Mouse (Mus musculus): ENCODE results near the gene Gcnt1. TPM values are rescaled to one million over a fixed set of nuclear protein-coding genes. Genes with fewer than 3 reads are reported as not detected.

Gene Gcnt1
- total RNA-seq (2021) = 10 to 100 TPM; 10.8 to 12.1 TPM
- 1.1 and 2.2 TPM in 2 replicates for polyA plus RNA-seq (2012; rRNA removed)
- long read RNA-seq, full-length matches to known transcripts = 5 of 6 reads
- long read RNA-seq, partial matches to known transcripts = 1 of 6 reads
- long read RNA-seq, other reads (novel, unspliced or antisense) = 0 of 6 reads

- intact Hi-C loops (cut with DNase I) = no loop called here
- Histone ChIP-seq H3K27ac (no peak within 1 kb of the TSS), H3K79me2 (replicated peaks; ENCODE audit: control insufficient read depth, insufficient read depth, low read length) (no peaks in the 10 kb centered on the region), H3K4me1 (ENCODE audit: control insufficient read depth, insufficient read depth, low read length) (no peaks in the 10 kb centered on the region), H3K36me3 (ENCODE audit: control insufficient read depth, insufficient read depth, low read length) (no peaks in the 10 kb centered on the region), H3K27me3 (ENCODE audit: control insufficient read depth, insufficient read depth, low read length) (no peaks in the 10 kb centered on the region), H3K4me3 (no peak within 1 kb of the TSS), H3K9ac (ENCODE audit: low read depth, low read length) (no peak within 1 kb of the TSS)
- WGBS = 82% methylated on average over 3 of the region's 3 CpGs
- TF ChIP-seq EP300 (IDR thresholded peaks at IDR 0.05; ENCODE audit: insufficient read depth, low read depth, low read length) (no peak), CTCF (IDR thresholded peaks at IDR 0.05) (no peak), POLR2A (IDR thresholded peaks at IDR 0.05; ENCODE audit: insufficient read depth, low read depth, low read length) (no peak)
- no peak for DNase-seq
These were observed at the start of gene Gcnt1 for GRCm38 (mm10) chr19:17372701-17373100. Gcnt1 (minus strand) TSS chr19:17372844.

GRCm38 (mm10) chr19:17417855-17418254 lies 45.2 kb upstream of the Gcnt1 start:
- Histone ChIP-seq H3K79me2 (replicated peaks; ENCODE audit: control insufficient read depth, insufficient read depth, low read length) (no peaks in the 10 kb centered on the region), H3K27ac (no peak overlapping the region), H3K4me1 (ENCODE audit: control insufficient read depth, insufficient read depth, low read length) (no peaks in the 10 kb centered on the region), H3K27me3 (ENCODE audit: control insufficient read depth, insufficient read depth, low read length) (no peaks in the 10 kb centered on the region), H3K4me3 (no peak overlapping the region), H3K36me3 (ENCODE audit: control insufficient read depth, insufficient read depth, low read length) (no peaks in the 10 kb centered on the region), H3K9ac (ENCODE audit: low read depth, low read length) (no peak overlapping the region)
- intact Hi-C loops (cut with DNase I) = no loop called here
- 61% methylated on average over 1 of the region's 1 CpGs for WGBS
- no peak for DNase-seq
- TF ChIP-seq CTCF (IDR thresholded peaks at IDR 0.05) = no peak

GRCm38 (mm10) chr19:17412915-17413459 lies 40.3 kb upstream of the Gcnt1 start:
- Histone ChIP-seq H3K9ac (ENCODE audit: low read depth, low read length) (no peak overlapping the region), H3K4me1 (ENCODE audit: control insufficient read depth, insufficient read depth, low read length) (no peaks in the 10 kb centered on the region), H3K27ac (no peak overlapping the region), H3K79me2 (replicated peaks; ENCODE audit: control insufficient read depth, insufficient read depth, low read length) (no peaks in the 10 kb centered on the region), H3K27me3 (ENCODE audit: control insufficient read depth, insufficient read depth, low read length) (no peaks in the 10 kb centered on the region), H3K36me3 (ENCODE audit: control insufficient read depth, insufficient read depth, low read length) (no peaks in the 10 kb centered on the region), H3K4me3 (no peak overlapping the region)
- 57% methylated on average over 4 of the region's 4 CpGs for WGBS
- intact Hi-C loops (cut with DNase I) = no loop called here
- TF ChIP-seq CTCF (IDR thresholded peaks at IDR 0.05) (no peak), POLR2A (IDR thresholded peaks at IDR 0.05; ENCODE audit: insufficient read depth, low read depth, low read length) (no peak), EP300 (IDR thresholded peaks at IDR 0.05; ENCODE audit: insufficient read depth, low read depth, low read length) (no peak)
- DNase-seq = no peak

- 80% methylated on average over 5 of the region's 5 CpGs for WGBS
- no peak for DNase-seq
These were observed 37.9 kb upstream of the Gcnt1 start for GRCm38 (mm10) chr19:17410465-17411065.

GRCm38 (mm10) chr19:17409351-17409750 lies 36.7 kb upstream of the Gcnt1 start:
- no peaks in the 10 kb centered on the region for H3K4me1 ChIP-seq (ENCODE audit: control insufficient read depth, insufficient read depth, low read length)
- H3K27me3 ChIP-seq (ENCODE audit: control insufficient read depth, insufficient read depth, low read length) = no peaks in the 10 kb centered on the region
- TF ChIP-seq CTCF (IDR thresholded peaks at IDR 0.05) (no peak), POLR2A (IDR thresholded peaks at IDR 0.05; ENCODE audit: insufficient read depth, low read depth, low read length) (no peak), EP300 (IDR thresholded peaks at IDR 0.05; ENCODE audit: insufficient read depth, low read depth, low read length) (no peak)
- H3K79me2 ChIP-seq (replicated peaks; ENCODE audit: control insufficient read depth, insufficient read depth, low read length) = no peaks in the 10 kb centered on the region
- intact Hi-C loops (cut with DNase I) = no loop called here
- no peak overlapping the region for H3K9ac ChIP-seq (ENCODE audit: low read depth, low read length)
- 47% methylated on average over 3 of the region's 3 CpGs for WGBS
- H3K36me3 ChIP-seq (ENCODE audit: control insufficient read depth, insufficient read depth, low read length) = no peaks in the 10 kb centered on the region
- H3K27ac ChIP-seq = no peak overlapping the region
- no peak overlapping the region for H3K4me3 ChIP-seq
- no peak for DNase-seq

More at GRCm38 (mm10) chr19:17410465-17411065, 37.9 kb upstream of the Gcnt1 start:
- H3K4me1 ChIP-seq (ENCODE audit: control insufficient read depth, insufficient read depth, low read length) = no peaks in the 10 kb centered on the region
- no peak overlapping the region for H3K4me3 ChIP-seq
- no peaks in the 10 kb centered on the region for H3K36me3 ChIP-seq (ENCODE audit: control insufficient read depth, insufficient read depth, low read length)
- TF ChIP-seq EP300 (IDR thresholded peaks at IDR 0.05; ENCODE audit: insufficient read depth, low read depth, low read length) (no peak), POLR2A (IDR thresholded peaks at IDR 0.05; ENCODE audit: insufficient read depth, low read depth, low read length) (no peak), CTCF (IDR thresholded peaks at IDR 0.05) (no peak)
- no peak overlapping the region for H3K27ac ChIP-seq
- no peak overlapping the region for H3K9ac ChIP-seq (ENCODE audit: low read depth, low read length)
- no peaks in the 10 kb centered on the region for H3K79me2 ChIP-seq (replicated peaks; ENCODE audit: control insufficient read depth, insufficient read depth, low read length)
- H3K27me3 ChIP-seq (ENCODE audit: control insufficient read depth, insufficient read depth, low read length) = no peaks in the 10 kb centered on the region
- intact Hi-C loops (cut with DNase I) = no loop called here

GRCm38 (mm10) chr19:17408591-17408990 lies 35.9 kb upstream of the Gcnt1 start:
- no peak overlapping the region for H3K27ac ChIP-seq
- intact Hi-C loops (cut with DNase I) = no loop called here
- no peaks in the 10 kb centered on the region for H3K79me2 ChIP-seq (replicated peaks; ENCODE audit: control insufficient read depth, insufficient read depth, low read length)
- no peaks in the 10 kb centered on the region for H3K4me1 ChIP-seq (ENCODE audit: control insufficient read depth, insufficient read depth, low read length)
- H3K9ac ChIP-seq (ENCODE audit: low read depth, low read length) = no peak overlapping the region
- TF ChIP-seq CTCF (IDR thresholded peaks at IDR 0.05) (no peak), EP300 (IDR thresholded peaks at IDR 0.05; ENCODE audit: insufficient read depth, low read depth, low read length) (no peak), POLR2A (IDR thresholded peaks at IDR 0.05; ENCODE audit: insufficient read depth, low read depth, low read length) (no peak)
- H3K36me3 ChIP-seq (ENCODE audit: control insufficient read depth, insufficient read depth, low read length) = no peaks in the 10 kb centered on the region
- no peak for DNase-seq
- no peaks in the 10 kb centered on the region for H3K27me3 ChIP-seq (ENCODE audit: control insufficient read depth, insufficient read depth, low read length)
- no peak overlapping the region for H3K4me3 ChIP-seq

Data from heart, adult 2 months (tissue).